Mouse (Mus musculus): ENCODE measurements at regions not wholly inside any gene's neighbourhood (a gene's known extent, or its start where the extent isn't known, plus 50 kb on each side); places are given as distances from the start of the nearest gene placed in this dataset.

- Histone ChIP-seq H3K36me3 (no peaks in the 10 kb centered on the region), H3K27ac (replicated peaks) (no peak overlapping the region), H3K27me3 (ENCODE audit: low read depth, poor library complexity, severe bottlenecking) (no peaks in the 10 kb centered on the region), H3K4me3 (no peak overlapping the region), H3K9me3 (replicated peaks) (peaks cover 80% of the 10 kb centered on the region), H3K4me1 (no peaks in the 10 kb centered on the region)
- WGBS: 73% methylated on average over 2 of the region's 2 CpGs
- DNase-seq (ENCODE audit: low spot score): no peak
Observed at GRCm38 (mm10) chr4:121540040-121540439, 81.9 kb downstream of the Gm12887 start.
